Mouse (Mus musculus): ENCODE data around the gene Hmx2. TPM values are rescaled to one million over a fixed set of nuclear protein-coding genes. Genes with fewer than 3 reads are reported as not detected.
A peak's percentile ranks its signal among the peaks of the same experiment; 100 is the strongest.

Hmx2 gene
- polyA plus RNA-seq, 1 experiment from 2014 or later = not detected

- Histone ChIP-seq H3K27me3 (replicated peaks) (peaks cover 100% of the 10 kb centered on the region), H3K27ac (no peak overlapping the region), H3K9ac (no peak overlapping the region), H3K4me1 (peaks cover 9% of the 10 kb centered on the region), H3K36me3 (no peaks in the 10 kb centered on the region), H3K9me3 (replicated peaks) (no peaks in the 10 kb centered on the region), H3K4me3 (no peak overlapping the region), H3K4me2 (no peak overlapping the region)
- no peak for ATAC-seq
- WGBS (ENCODE audit: insufficient replicate concordance) = 5% methylated on average over 5 of the region's 5 CpGs
Measured at GRCm38 (mm10) chr7:131547481-131547880, 1.1 kb upstream of the Hmx2 start.

DNA sequence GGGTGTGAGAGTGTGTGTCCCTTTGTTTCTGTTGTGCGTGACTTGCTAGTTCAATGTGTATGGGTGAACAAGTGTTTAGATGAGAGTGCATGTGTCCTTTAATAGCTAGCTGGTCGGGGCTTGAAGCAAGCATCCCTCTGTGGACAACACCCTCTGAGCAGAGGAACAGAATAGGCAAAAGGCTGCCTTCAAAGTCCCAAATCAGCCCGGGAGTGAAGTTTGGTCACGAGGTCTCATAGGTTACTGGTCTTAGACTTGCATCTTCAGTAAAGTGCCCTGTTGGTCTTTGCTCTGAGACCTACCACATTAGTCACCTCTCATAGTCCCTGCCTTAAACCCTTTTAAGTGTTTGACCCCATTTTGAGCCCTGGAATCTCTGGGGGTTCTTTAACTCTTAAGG, 2.9 kb downstream of the Hmx2 start:
- Histone ChIP-seq H3K9ac (no peak overlapping the region), H3K4me2 (no peak overlapping the region), H3K27ac (no peak overlapping the region), H3K36me3 (no peaks in the 10 kb centered on the region), H3K4me3 (no peak overlapping the region), H3K27me3 (replicated peaks) (peaks cover 100% of the 10 kb centered on the region), H3K4me1 (peaks cover 15% of the 10 kb centered on the region), H3K9me3 (replicated peaks) (no peaks in the 10 kb centered on the region)
- ATAC-seq = no peak
- under 1% methylated on average over 4 of the region's 4 CpGs for WGBS (ENCODE audit: insufficient replicate concordance)

DNA sequence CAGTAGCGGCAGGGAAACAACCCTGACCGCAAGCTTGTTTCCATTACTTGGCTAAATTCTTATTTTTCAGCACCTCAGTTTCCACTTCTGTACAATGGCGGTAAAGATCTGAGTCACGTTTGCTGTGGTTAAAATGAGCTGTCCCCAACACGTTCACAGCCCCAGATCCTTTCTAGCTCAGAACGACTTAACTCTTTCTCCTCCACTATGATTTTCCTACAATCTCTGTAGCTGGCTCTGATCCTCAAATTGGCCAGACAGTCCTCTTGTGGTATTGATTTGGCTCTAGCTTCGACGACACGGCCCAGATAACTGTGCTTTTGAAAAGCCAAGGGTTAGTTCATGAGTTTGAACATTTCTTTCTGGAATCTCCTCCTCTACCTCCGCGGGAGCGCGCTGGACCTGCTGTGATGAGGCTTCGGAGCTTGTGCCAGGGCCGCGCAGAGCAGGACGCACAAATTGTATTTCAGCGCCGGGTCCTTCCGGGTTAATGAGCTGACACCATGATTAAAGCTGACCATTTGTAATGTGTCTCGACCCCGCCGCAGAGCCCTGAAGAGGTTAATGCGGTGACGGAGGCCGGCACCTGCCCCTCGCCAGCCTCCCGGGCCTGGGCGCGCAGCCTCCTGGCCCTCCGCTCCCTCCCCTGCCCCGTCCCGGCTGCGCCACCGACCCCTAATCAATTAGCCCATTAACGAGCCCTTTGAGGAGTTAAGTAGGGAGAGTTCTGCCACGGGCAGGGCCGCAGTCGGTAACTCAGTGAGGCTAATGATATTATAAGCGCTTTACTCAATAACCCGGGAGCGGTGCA, 3.6 kb downstream of the Hmx2 start:
- Histone ChIP-seq H3K36me3 (no peaks in the 10 kb centered on the region), H3K9ac (no peak overlapping the region), H3K27me3 (replicated peaks) (peaks cover 100% of the 10 kb centered on the region), H3K4me3 (no peak overlapping the region), H3K27ac (no peak overlapping the region), H3K9me3 (replicated peaks) (no peaks in the 10 kb centered on the region), H3K4me1 (peaks cover 18% of the 10 kb centered on the region), H3K4me2 (no peak overlapping the region)
- 2% methylated on average over 42 of the region's 42 CpGs for WGBS (ENCODE audit: insufficient replicate concordance)
- ATAC-seq = no peak

- no peak overlapping the region for H3K9ac ChIP-seq
- 5% methylated on average over 5 of the region's 5 CpGs for WGBS (ENCODE audit: insufficient replicate concordance)
- no peak overlapping the region for H3K4me2 ChIP-seq
- H3K36me3 ChIP-seq = no peaks in the 10 kb centered on the region
- no peak overlapping the region for H3K4me3 ChIP-seq
- H3K9me3 ChIP-seq (replicated peaks) = no peaks in the 10 kb centered on the region
- ATAC-seq = no peak
- peaks cover 100% of the 10 kb centered on the region for H3K27me3 ChIP-seq (replicated peaks)
- H3K4me1 ChIP-seq = peaks cover 18% of the 10 kb centered on the region
- H3K27ac ChIP-seq = no peak overlapping the region
Measured at GRCm38 (mm10) chr7:131552781-131553180, 4.2 kb downstream of the Hmx2 start.

DNA sequence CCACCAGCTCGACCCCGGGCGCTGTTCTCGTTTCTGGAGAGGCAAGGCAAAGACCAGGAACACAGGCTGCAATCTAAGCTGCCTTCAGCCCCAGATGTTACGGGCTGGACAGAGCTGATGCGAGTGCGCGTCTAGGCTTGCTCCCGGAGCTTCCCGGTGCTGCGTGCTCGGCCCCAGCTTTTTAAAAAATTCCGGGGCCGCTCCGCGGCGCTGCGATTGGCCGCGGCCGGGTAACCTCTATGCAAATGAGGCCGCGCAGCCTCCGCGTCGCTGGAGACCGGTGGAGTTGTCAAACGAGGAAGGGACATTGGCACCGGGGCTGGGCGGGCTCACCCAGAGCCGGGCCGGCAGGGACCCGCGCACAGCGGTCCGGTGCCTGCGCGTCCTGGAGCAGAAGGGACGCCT, 5.2 kb downstream of the Hmx2 start:
- WGBS (ENCODE audit: insufficient replicate concordance) = under 1% methylated on average over 39 of the region's 39 CpGs
- H3K27me3 ChIP-seq (replicated peaks) = peaks cover 100% of the 10 kb centered on the region
- H3K9ac ChIP-seq = no peak overlapping the region
- peaks cover 18% of the 10 kb centered on the region for H3K4me1 ChIP-seq
- 0 out of 2 replicates have a peak, but pooled peaks have one; percentile 16 for ATAC-seq
- H3K4me3 ChIP-seq = peak overlapping the region; percentile 41
- H3K4me2 ChIP-seq = peak overlapping the region; percentile 58
- H3K36me3 ChIP-seq = no peaks in the 10 kb centered on the region
- H3K9me3 ChIP-seq (replicated peaks) = no peaks in the 10 kb centered on the region
- H3K27ac ChIP-seq = no peak overlapping the region

- Histone ChIP-seq H3K4me2 (peak overlapping the region; percentile 58), H3K27me3 (replicated peaks) (peaks cover 99% of the 10 kb centered on the region), H3K27ac (no peak overlapping the region), H3K4me3 (peak overlapping the region; percentile 41), H3K9ac (no peak overlapping the region), H3K4me1 (peaks cover 18% of the 10 kb centered on the region), H3K9me3 (replicated peaks) (no peaks in the 10 kb centered on the region), H3K36me3 (no peaks in the 10 kb centered on the region)
- ATAC-seq = 0 out of 2 replicates have a peak, but pooled peaks have one; percentile 15
- WGBS (ENCODE audit: insufficient replicate concordance) = 3% methylated on average over 41 of the region's 45 CpGs
Measured at GRCm38 (mm10) chr7:131554341-131555180, 6.0 kb downstream of the Hmx2 start.

DNA sequence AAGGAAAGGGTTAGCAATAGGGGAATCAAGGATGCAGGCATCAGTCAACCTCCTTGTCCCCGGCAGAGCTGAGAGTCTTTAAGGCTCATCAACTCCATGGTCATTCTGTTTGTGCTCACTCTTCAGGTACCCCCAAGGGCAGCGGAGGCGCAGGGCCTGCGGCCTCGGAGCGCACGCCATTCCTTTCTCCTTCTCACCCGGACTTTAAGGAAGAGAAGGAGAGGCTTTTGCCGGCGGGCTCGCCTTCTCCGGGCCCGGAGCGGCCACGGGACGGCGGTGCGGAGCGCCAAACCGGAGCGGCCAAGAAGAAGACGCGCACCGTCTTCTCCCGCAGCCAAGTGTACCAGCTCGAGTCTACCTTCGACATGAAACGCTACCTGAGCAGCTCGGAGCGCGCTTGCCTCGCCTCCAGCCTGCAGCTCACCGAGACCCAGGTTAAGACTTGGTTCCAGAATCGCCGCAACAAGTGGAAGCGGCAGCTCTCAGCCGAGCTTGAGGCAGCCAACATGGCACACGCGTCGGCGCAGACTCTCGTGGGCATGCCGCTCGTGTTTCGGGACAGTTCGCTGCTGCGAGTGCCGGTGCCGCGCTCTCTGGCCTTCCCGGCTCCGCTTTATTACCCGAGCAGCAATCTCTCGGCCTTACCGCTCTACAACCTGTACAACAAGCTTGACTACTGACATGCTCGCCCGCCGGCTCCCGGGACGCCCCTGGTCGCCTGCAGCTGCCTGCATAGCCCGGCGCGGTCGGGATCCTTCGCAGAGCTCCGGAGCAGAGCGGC, 6.9 kb downstream of the Hmx2 start:
- H3K4me2 ChIP-seq = peak overlapping the region; percentile 30
- no peak overlapping the region for H3K9ac ChIP-seq
- ATAC-seq = no peak
- H3K36me3 ChIP-seq = no peaks in the 10 kb centered on the region
- H3K27ac ChIP-seq = no peak overlapping the region
- peaks cover 18% of the 10 kb centered on the region for H3K4me1 ChIP-seq
- 3% methylated on average over 68 of the region's 68 CpGs for WGBS (ENCODE audit: insufficient replicate concordance)
- H3K27me3 ChIP-seq (replicated peaks) = peaks cover 90% of the 10 kb centered on the region
- H3K9me3 ChIP-seq (replicated peaks) = no peaks in the 10 kb centered on the region
- H3K4me3 ChIP-seq = no peak overlapping the region; the same call in 1 of the 2 replicates

- ATAC-seq = no peak
- Histone ChIP-seq H3K9ac (no peak overlapping the region), H3K27me3 (replicated peaks) (peaks cover 84% of the 10 kb centered on the region), H3K36me3 (no peaks in the 10 kb centered on the region), H3K4me2 (no peak overlapping the region), H3K27ac (no peak overlapping the region), H3K4me1 (peaks cover 22% of the 10 kb centered on the region), H3K9me3 (replicated peaks) (no peaks in the 10 kb centered on the region), H3K4me3 (no peak overlapping the region)
- 1% methylated on average over 9 of the region's 9 CpGs for WGBS (ENCODE audit: insufficient replicate concordance)
Measured at GRCm38 (mm10) chr7:131556116-131556515, 7.5 kb downstream of the Hmx2 start.

GRCm38 (mm10) chr7:131556541-131557271, 8.1 kb downstream of the Hmx2 start:
- Histone ChIP-seq H3K4me1 (peaks cover 28% of the 10 kb centered on the region), H3K27ac (no peak overlapping the region), H3K36me3 (peaks cover 3% of the 10 kb centered on the region), H3K9me3 (replicated peaks) (no peaks in the 10 kb centered on the region), H3K9ac (no peak overlapping the region), H3K4me3 (no peak overlapping the region; the same call in 1 of the 2 replicates), H3K27me3 (replicated peaks) (peaks cover 78% of the 10 kb centered on the region), H3K4me2 (0 out of 2 replicates have a peak overlapping the region, but pooled peaks have one; percentile 1)
- ATAC-seq = no peak
- 2% methylated on average over 37 of the region's 37 CpGs for WGBS (ENCODE audit: insufficient replicate concordance)

GRCm38 (mm10) chr7:131557751-131558150, 9.2 kb downstream of the Hmx2 start:
- 39% methylated on average over 2 of the region's 2 CpGs for WGBS (ENCODE audit: insufficient replicate concordance)
- H3K4me2 ChIP-seq = no peak overlapping the region
- peaks cover 67% of the 10 kb centered on the region for H3K27me3 ChIP-seq (replicated peaks)
- H3K9ac ChIP-seq = no peak overlapping the region
- peaks cover 14% of the 10 kb centered on the region for H3K36me3 ChIP-seq
- no peaks in the 10 kb centered on the region for H3K9me3 ChIP-seq (replicated peaks)
- peaks cover 38% of the 10 kb centered on the region for H3K4me1 ChIP-seq
- ATAC-seq = no peak
- no peak overlapping the region for H3K27ac ChIP-seq
- no peak overlapping the region for H3K4me3 ChIP-seq
